Mouse (Mus musculus) kidney, adult 2 months (tissue): ENCODE results near the gene Cyb561.

ENCODE experiments used
- CTCF ChIP-seq: fragments of 200-500 bp; conservative IDR thresholded peaks from 2 replicates; pipeline ENCODE4 v1.5.1; 2011; ENCODE audit warnings: low read depth, mild to moderate bottlenecking, control low read depth, low read length, moderate library complexity, mixed read lengths; ENCODE audit not compliant: insufficient read depth, insufficient read length
- POLR2A ChIP-seq: fragments of 200-500 bp; IDR thresholded peaks from one replicate; pipeline ENCODE4 v1.6.1; 2011; ENCODE audit warnings: low read depth, low read length, control low read depth

DNA sequence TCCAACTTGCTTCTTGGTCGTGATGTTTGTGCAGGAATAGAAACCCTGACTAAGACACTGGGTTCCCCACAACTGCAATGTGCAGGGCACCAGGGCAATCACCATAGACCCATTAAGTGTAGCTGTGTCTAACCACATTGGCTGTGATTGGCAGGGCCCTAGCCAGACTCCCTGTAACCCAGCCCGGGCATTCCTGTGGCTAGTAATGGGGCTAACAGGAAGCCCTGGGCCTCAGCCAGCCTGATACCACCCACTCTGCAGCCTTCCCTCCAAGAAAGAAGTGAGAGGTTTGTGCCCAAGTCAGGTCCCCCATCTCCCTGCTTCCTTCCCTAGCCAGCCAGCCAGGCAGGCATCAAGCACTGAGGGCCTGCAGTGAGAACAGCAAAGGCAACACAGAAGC, 4.9 kb downstream of the Cyb561 start:
- no peak for TF ChIP-seq CTCF
- no peak for TF ChIP-seq POLR2A
